Mouse (Mus musculus) layer of hippocampus, adult 2 months (tissue): Measurements from ENCODE around the gene A830005F24Rik. TPM values are rescaled to one million over a fixed set of nuclear protein-coding genes. Genes with fewer than 3 reads are reported as not detected.
A peak's percentile ranks its signal among the peaks of the same experiment; 100 is the strongest.

ENCODE experiments used
- DNase-seq, 2 experiments: peaks; one replicate each; pipeline ENCODE4 v3.0.0; 2022; ENCODE audit warnings: low spot score in 2 of 2
- H3K27ac ChIP-seq: fragments of 200-600 bp; 2 replicates; pipeline ENCODE4 v1.8.1; 2022
- H3K4me3 ChIP-seq: fragments of 200-600 bp; 2 replicates; pipeline ENCODE4 v1.8.1; 2022; ENCODE audit warnings: mild to moderate bottlenecking
- CTCF ChIP-seq: fragments of 200-600 bp; conservative IDR thresholded peaks from 2 replicates; pipeline ENCODE4 v1.8.1; 2022; ENCODE audit warnings: antibody characterized with exemption, mild to moderate bottlenecking, moderate library complexity
- microRNA-seq, 2 experiments: library from miRNA; unstranded; fragments of <30 nt; microRNA quantifications; one replicate each; pipeline ENCODE4 v1.2.0; 2021
- total RNA-seq, 2 experiments: library from RNA; stranded (reverse); gene quantifications; 2 replicates each; pipeline ENCODE4 v1.2.3; 2021

A830005F24Rik gene
- total RNA-seq, 2 experiments from 2014 or later, result 2.2 to 2.5 TPM

GRCm38 (mm10) chr13:48552181-48553090 is 39.1 kb downstream of the A830005F24Rik start:
- Histone ChIP-seq H3K4me3 (peak overlapping the region; percentile 55), H3K27ac (peak overlapping the region; percentile 95)
- no peak for TF ChIP-seq CTCF
- peak; percentile 81 to 88 for DNase-seq

- no peak overlapping the region for H3K4me3 ChIP-seq
- no peak for DNase-seq
- no peak for TF ChIP-seq CTCF
- H3K27ac ChIP-seq, result peak overlapping the region; percentile 95; the same call in 1 of the 2 replicates
Observed at GRCm38 (mm10) chr13:48553511-48553910, 40.1 kb downstream of the A830005F24Rik start.

DNA sequence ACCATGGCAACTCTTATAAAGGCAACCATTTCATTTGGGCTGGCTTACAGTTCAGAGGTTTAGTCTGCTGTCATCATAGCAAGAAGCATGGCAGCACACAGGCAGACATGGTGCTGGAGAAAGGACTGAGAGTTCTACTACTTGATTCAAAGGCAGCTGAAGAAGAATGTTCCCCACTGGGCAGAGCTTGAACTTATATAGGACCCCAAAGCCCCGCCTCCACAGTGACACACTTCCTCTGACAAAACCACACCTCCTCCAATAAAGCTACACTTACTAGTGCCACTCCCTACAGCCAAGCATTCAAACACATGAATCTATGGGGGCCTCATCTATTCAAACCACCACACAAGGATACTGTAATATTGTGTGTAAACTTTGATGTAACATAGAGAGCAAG is 41.2 kb downstream of the A830005F24Rik start:
- no peak for TF ChIP-seq CTCF
- DNase-seq, result no peak
- H3K4me3 ChIP-seq, result no peak overlapping the region
- no peak overlapping the region for H3K27ac ChIP-seq

DNA sequence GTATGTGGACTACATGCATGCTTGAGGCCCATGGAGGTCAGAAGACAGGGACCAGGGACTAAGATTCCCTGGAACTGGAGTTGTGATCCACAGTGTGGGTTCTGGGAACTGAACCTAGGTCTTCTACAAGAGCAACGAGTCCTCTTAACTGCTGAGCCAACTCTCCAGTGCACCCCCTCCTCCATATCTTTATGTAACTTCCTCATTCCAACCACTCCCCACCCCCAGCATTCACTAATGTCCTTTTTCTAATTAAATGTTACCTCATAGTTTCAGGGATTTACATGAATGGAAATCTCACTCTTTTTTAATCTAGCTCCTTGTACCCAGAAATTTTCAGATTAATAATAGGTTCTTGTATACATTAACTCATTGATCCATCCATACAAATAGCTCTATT is 42.6 kb downstream of the A830005F24Rik start:
- TF ChIP-seq CTCF, result no peak
- H3K27ac ChIP-seq, result no peak overlapping the region
- no peak for DNase-seq
- no peak overlapping the region for H3K4me3 ChIP-seq

DNA sequence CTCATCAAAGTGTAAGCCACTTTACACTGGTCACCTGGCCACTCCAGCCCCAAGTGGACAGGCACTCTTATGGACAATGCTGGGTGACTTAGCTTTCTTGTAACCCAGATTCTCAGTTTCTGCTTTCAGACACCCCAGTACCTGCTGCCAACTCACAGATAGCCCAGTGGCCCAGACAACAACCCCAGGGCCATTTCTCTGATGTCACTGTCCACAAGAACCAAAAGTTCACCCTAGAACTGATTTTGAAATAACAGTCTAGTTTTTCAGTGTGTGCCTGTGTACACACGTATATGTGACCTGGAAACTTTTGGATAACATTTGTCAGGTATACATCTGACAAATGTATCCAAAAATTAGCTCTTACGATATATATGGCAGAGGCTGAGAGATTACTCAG is 48.1 kb downstream of the A830005F24Rik start:
- Histone ChIP-seq H3K27ac (no peak overlapping the region), H3K4me3 (no peak overlapping the region)
- DNase-seq, result no peak
- no peak for TF ChIP-seq CTCF

DNA sequence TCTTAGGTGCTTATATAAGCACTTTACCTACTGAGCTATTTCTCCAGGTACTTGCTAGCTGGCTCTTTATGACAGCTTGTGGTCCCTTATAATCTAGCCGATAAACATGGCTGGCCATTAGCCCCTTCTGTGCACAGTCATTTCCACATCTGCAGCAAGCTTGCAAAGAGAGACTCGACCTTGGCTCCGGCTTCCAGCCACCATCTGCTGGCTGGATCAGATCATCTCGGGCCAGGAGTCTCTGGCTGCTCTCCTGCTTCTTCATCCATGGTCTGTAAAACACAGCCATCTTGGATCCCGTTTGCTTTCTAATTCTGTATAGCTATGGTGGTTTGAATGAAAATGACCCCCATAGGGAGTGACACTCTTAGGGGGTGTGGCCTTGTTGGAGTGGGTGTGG is 49.0 kb downstream of the A830005F24Rik start:
- no peak for DNase-seq
- TF ChIP-seq CTCF, result no peak

More for the DNA sequence above, 49.0 kb downstream of the A830005F24Rik start:
- no peak overlapping the region for H3K4me3 ChIP-seq
- no peak overlapping the region for H3K27ac ChIP-seq

Small RNA genes lying within 50 kb of the gene (microRNA-seq; reads per million reads assigned to microRNA genes)
- gene Gm24111, result 0 reads per million in 2 experiments
- gene Mirlet7a-1, result 258 to 300 reads per million in 2 experiments
- 46,643 to 50,340 reads per million in 2 experiments for gene Mirlet7d
- 0 reads per million in 2 experiments for gene Mirlet7f-1

Other genes starting within 250 kb of the A830005F24Rik start
- gene Zfp169, start 119 bp upstream of the A830005F24Rik start, total RNA-seq, result 10 to 100 TPM; 21.5 to 24.7 TPM
- gene Ptpdc1, start 112.1 kb downstream of the A830005F24Rik start, total RNA-seq, result 10 to 100 TPM; 37.0 to 44.7 TPM
- not detected for gene Barx1, start 149.4 kb downstream of the A830005F24Rik start, total RNA-seq